Mouse (Mus musculus) CD8-positive naive resting alpha-beta T cell, adult 2 months (primary cell): ENCODE results near the gene Stat5b.
A peak's percentile ranks its signal among the peaks of the same experiment; 100 is the strongest.

Source experiments
- DNase-seq, 2 experiments: peaks; one replicate each; pipeline ENCODE4 v3.0.0; 2022; ENCODE audit warnings: low read depth in 2 of 2, low spot score in 2 of 2

The Stat5b gene

GRCm38 (mm10) chr11:100770646-100771408 lies 79.7 kb downstream of the Stat5b start, which contains the start of gene Ghdc:
TSS of gene Ghdc (minus strand) at chr11:100770957.
- DNase-seq, result peak; percentile 56 to 74

- no peak for DNase-seq
Measured at GRCm38 (mm10) chr11:100769980-100770379, 80.5 kb downstream of the Stat5b start.

GRCm38 (mm10) chr11:100767871-100768270 lies 82.7 kb downstream of the Stat5b start:
- DNase-seq, result no peak

GRCm38 (mm10) chr11:100766726-100767125 lies 83.8 kb downstream of the Stat5b start:
- DNase-seq, result no peak

GRCm38 (mm10) chr11:100762831-100763230 lies 87.7 kb downstream of the Stat5b start, which contains the start of gene Hcrt:
TSS of gene Hcrt (minus strand) at chr11:100762931.
- DNase-seq, result no peak

- DNase-seq, result peak; percentile 66 to 86
Measured at GRCm38 (mm10) chr11:100761547-100762045, 88.9 kb downstream of the Stat5b start.

- DNase-seq, result peak; percentile 65 to 74
Measured at GRCm38 (mm10) chr11:100759611-100760233, 90.8 kb downstream of the Stat5b start, which contains the start of gene Kcnh4. TSS of gene Kcnh4 (minus strand) at chr11:100759942.

GRCm38 (mm10) chr11:100758707-100759610 lies 91.6 kb downstream of the Stat5b start:
- peak in 1 of 2 experiments; percentile 40 for DNase-seq

GRCm38 (mm10) chr11:100757566-100757965 lies 93.0 kb downstream of the Stat5b start:
- no peak for DNase-seq

- no peak for DNase-seq
Measured at GRCm38 (mm10) chr11:100756476-100756875, 94.0 kb downstream of the Stat5b start.

- DNase-seq, result no peak
Measured at GRCm38 (mm10) chr11:100754693-100755057, 95.8 kb downstream of the Stat5b start.

GRCm38 (mm10) chr11:100754021-100754692 lies 96.4 kb downstream of the Stat5b start:
- no peak for DNase-seq

- DNase-seq, result no peak
Measured at GRCm38 (mm10) chr11:100752294-100752693, 98.2 kb downstream of the Stat5b start.

GRCm38 (mm10) chr11:100750127-100750526 lies 100.4 kb downstream of the Stat5b start:
- DNase-seq, result no peak

GRCm38 (mm10) chr11:100749469-100749868 lies 101.1 kb downstream of the Stat5b start:
- DNase-seq, result no peak

GRCm38 (mm10) chr11:100748620-100749019 lies 101.9 kb downstream of the Stat5b start:
- no peak for DNase-seq

GRCm38 (mm10) chr11:100747114-100747513 lies 103.4 kb downstream of the Stat5b start:
- DNase-seq, result no peak

- no peak for DNase-seq
Measured at GRCm38 (mm10) chr11:100746546-100746945, 104.0 kb downstream of the Stat5b start.

GRCm38 (mm10) chr11:100745085-100745484 lies 105.4 kb downstream of the Stat5b start:
- peak; percentile 47 to 63 for DNase-seq

GRCm38 (mm10) chr11:100741348-100741747 lies 109.2 kb downstream of the Stat5b start:
- DNase-seq, result no peak

- DNase-seq, result no peak
Measured at GRCm38 (mm10) chr11:100738749-100739148, 111.8 kb downstream of the Stat5b start.
